Mouse (Mus musculus) CD4-positive, CD25-positive, alpha-beta regulatory T cell, adult 2 months (primary cell): ENCODE measurements around the gene Ambra1.

Source experiments
- DNase-seq: peaks from one replicate; pipeline ENCODE4 v3.0.0-alpha.2; 2012; ENCODE audit warnings: low read depth, low spot score

Gene Ambra1

GRCm38 (mm10) chr2:91735221-91735620 is 5.3 kb downstream of the Ambra1 start:
- DNase-seq = no peak

DNA sequence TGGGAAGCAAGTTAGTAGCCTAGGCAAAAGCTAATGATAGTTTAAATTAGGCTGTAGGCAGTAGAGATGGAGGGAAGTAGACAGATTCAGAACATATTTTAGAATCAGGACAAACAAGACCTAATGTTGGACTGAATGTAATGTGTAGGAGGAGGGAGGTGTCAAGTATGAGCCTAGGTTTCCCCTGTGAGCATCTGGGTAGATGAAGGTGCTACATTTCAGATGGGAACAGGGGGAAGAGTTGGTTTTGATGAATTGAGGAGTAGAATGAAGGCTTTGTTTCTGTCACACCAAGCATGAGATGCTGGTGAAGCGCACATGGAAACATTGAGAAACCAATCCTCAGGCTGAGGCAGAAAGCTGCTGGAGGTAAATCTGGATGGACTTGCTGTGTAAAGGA is 9.7 kb downstream of the Ambra1 start:
- no peak for DNase-seq

DNA sequence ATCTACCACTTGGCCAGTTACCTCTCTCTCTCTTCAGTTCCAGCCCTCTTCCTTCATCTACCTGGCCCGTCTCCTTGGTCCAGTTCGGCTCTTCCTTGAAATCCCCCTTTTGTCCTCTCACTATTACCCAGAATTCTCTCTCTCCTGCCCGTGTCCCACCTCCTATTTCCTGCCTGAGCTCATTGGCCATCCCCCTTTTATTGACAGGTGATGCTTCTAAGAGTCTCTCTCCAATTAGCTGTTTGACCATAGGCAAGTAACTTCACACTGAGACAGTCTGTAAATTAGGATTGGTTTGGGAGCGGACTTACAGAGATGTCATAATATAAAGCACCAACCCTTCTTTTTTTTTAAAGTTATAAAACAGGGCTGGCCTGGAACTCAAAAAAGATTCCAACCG is 14.8 kb downstream of the Ambra1 start:
- DNase-seq = no peak

DNA sequence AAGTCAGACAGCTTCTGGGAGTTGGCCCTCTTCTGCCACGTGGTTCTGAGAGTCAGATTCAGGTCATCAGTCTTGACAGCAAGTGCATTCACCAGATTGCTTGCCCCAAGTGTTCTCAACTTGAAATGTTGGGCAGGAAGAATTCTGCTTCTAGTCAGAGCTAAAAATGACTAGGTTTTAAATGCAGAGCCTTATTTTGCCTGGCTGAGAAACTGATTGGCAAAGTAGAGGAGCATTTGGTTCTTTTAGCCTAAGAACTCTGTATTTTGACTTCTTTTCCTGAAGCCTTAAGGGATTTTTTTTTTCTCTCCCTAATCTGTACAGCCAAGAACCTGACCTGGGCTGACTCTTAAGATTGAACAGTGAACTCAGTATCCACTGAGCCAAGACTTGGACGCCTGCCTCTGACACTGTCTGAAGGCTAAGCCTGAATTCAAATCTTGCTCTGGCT is 19.9 kb downstream of the Ambra1 start:
- no peak for DNase-seq

GRCm38 (mm10) chr2:91771921-91772705 is 42.2 kb downstream of the Ambra1 start:
- DNase-seq = no peak

- DNase-seq = no peak
Observed at GRCm38 (mm10) chr2:91773309-91773708, 43.4 kb downstream of the Ambra1 start.

- DNase-seq = peak; percentile 78
Observed at GRCm38 (mm10) chr2:91779166-91779565, 49.2 kb downstream of the Ambra1 start.

GRCm38 (mm10) chr2:91791621-91792020 is 61.7 kb downstream of the Ambra1 start:
- DNase-seq = peak; percentile 12

- DNase-seq = no peak
Observed at GRCm38 (mm10) chr2:91792346-91792745, 62.4 kb downstream of the Ambra1 start.

DNA sequence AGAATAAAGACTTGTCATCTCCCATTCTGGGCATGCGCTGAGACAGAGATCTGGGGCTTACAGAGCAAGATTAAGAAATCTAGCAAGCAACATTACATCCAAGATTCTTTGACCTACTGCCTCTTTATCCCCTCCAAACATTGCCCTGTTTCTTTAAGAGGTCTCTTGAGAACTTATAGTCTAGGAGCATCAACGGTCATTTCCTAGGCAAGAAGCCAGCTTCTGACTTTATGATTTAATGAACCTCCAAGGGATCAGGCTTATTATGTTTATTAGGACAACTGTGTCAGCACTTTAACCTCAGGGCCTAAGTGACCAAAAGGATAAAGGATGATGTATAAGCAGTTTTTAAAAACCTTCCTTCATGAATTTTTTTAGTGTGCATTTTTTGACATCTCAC is 64.5 kb downstream of the Ambra1 start:
- DNase-seq = no peak

DNA sequence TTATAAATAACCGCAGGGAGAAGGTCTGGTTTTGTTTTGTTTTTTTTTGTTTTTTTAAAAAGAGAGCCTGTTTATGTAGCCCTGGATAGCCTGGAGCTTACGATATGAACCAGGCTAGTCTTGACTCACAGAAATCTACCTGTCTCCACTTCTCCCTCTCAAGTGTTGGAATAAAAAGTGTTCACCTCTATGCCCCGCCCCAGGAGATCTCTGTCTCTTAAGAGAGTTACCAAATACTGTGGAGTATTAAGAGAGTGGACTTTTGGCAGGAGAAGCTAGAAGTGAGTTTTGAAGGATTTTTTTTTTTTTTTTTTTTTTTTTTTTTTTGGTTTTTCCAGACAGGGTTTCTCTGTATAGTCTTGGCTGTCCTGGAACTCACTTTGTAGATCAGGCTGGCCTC is 65.2 kb downstream of the Ambra1 start:
- no peak for DNase-seq

DNA sequence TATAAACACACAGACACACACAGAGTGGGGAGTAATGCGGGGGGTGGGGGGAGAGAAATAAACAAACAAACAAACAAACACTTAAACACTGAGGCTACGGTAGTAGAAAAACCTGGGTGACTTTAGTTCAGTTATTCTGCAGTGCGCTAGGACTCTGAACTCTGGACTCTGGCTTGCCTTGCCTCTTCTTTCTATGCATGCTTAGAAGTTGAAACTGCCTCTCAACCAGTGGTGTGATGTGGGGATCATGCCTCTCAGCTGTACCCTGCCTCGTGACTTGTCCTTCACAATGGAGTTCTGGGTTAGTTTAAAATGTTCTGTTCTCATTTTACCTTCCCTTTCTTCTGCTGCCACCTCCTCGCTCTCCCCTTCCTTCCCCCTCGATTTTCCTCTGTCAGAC is 81.5 kb downstream of the Ambra1 start:
- no peak for DNase-seq

DNA sequence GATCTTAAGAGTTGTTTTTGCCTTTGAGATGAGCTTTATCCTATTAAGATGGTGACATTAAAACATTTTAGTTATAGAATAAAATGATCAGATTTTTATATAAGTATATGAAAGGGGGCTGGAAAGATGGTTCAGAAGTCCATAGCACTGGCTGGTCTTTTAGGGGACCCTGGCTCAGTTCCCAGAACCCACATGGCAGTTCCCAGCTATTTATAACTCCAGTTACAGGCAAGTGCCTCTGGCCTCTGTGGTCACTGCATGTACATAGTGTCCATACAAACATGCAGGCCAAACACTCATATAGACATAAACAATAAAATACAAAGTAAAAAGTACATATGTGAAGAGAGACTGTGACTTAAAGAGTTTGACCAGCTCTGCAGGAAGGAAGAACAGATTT is 86.8 kb downstream of the Ambra1 start:
- DNase-seq = no peak

GRCm38 (mm10) chr2:91832227-91832626 is 102.3 kb downstream of the Ambra1 start:
- DNase-seq = no peak

DNA sequence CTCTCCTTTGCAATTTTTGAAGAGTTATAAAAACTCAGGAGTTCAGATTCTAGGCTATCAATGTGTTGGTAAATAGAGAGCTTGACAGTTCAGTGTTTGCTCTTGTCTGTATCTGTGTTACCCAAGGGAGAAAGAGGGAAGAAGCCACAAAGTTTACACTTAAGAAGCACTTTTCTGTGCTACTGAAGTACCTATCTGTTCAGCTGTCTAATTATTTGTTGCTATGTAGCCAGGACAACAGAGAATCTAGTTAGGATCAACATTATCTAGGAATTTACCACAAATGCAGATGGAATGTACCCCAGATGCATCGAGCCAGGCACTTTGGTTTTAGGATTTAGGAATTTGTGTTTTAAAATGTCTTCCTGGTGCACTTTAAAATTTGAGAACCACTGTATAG is 104.3 kb downstream of the Ambra1 start:
- DNase-seq = no peak

GRCm38 (mm10) chr2:91835031-91835430 is 105.1 kb downstream of the Ambra1 start:
- peak; percentile 65 for DNase-seq

DNA sequence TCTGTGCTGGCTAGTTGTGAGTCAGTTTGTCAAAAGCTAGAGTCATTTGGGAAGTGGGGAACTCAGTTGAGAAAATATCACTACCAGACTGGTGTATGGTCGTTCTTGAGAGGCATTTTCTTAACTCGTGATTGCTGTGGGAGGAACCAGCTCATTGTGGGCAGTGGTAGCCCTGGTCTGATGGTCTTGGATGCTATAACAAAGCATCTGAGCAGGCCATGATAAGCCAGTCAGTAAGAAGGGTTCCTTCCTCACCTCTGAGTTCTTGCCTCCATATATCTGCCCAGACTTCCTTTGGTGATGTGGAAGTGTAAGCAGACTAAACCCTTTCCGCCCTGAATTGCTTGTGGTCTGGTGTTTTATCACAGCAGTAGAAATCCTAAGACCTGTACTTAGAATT is 105.7 kb downstream of the Ambra1 start:
- peak; percentile 8 for DNase-seq

DNA sequence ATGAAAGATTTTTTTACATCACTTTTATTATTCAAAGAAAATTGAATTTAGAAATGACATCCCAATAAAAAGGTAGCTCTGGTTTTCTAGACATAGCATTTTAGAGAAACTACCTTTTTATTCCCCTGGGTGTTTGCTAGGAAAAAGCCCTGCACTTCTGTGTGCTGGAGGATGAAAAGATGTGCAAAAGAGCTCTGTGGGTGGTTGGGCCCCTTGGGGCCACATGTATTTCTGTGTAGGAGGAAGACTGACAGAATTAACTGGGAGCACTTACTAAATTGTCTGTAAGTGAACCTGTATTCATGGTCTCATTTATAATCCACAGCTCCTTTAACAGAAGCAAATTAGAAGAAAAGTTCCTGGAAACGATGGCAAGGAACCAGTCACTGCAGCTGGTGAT is 114.2 kb downstream of the Ambra1 start:
- DNase-seq = no peak

GRCm38 (mm10) chr2:91852446-91853191 is 122.7 kb downstream of the Ambra1 start:
- no peak for DNase-seq

DNA sequence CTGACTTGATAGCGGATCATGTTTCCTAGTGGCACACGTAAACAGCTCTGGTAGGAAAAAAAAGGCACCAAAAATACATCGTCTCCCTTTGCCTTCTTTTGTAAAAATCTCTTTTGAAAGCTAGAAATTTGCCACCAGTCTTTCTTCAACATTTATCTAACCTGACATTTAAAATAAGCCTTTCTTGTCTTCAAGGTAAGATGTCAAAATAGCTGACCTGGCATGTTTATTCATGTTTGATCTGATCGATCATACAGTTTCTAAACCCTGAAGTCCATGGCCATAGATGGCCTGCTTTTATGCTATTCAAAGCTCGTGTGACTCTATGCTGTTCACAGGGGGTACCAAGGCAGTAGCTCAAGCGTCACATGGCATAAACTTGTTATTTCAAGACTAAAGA is 124.6 kb downstream of the Ambra1 start:
- no peak for DNase-seq

DNA sequence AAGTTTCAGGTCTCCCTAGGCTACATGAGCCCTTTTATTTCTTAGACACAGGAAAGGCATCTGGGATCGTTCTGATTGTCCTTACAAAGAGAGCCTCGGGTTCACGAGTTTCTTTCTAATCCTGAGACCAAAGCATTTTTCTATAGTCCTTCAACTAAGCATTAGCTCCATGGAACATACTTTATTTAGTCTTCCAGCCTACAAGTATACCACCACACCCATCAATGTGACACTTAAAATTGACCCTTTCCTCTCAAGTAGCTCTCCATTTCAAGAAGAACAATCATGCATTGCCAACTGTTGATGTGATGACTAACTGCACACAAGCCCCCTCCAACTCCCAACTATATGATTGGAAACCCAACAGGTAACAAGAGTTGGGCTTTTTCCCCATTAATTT is 127.0 kb downstream of the Ambra1 start:
- DNase-seq = no peak

DNA sequence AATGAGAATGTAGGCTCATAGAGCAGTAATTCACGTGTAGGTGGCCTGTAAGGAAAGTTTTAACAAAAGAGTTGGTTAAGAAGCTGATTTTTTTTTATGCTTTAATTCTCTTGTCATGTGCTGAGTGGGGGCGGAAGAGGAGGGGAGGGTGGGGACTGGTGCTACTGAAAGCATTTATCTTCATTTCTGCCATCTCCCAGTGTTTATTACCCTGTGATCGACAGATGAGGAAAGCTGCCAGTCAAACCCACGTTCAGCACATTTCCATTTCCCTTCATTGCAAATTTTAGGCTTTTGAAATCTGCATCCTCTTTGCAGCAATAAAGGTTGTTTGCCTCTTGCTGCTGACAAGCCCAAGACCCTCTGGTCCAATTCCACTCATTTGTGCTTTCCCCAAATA is 129.5 kb downstream of the Ambra1 start:
- DNase-seq = no peak

GRCm38 (mm10) chr2:91870754-91871153 is 140.8 kb downstream of the Ambra1 start:
- no peak for DNase-seq
